Mouse (Mus musculus) lung, embryonic 16.5 days (tissue): ENCODE results near the gene Trove2. TPM values are rescaled to one million over a fixed set of nuclear protein-coding genes. Genes with fewer than 3 reads are reported as not detected.

ENCODE experiments used
- polyA plus RNA-seq: library from polyadenylated mRNA; unstranded; fragments of >200 nt; fragmentation: Nextera tagmentation; extraction: Ambion mirVana; gene quantifications from 2 replicates; pipeline ENCODE4 v1.2.1, GENCODE M21; 2015

Trove2 gene
- polyA plus RNA-seq, 1 experiment from 2014 or later: 20.3 TPM

Other genes starting within 250 kb of the Trove2 start
- 0.31 and 0.35 TPM in 2 replicates for gene B3galt2, start 136.4 kb downstream of the Trove2 start, polyA plus RNA-seq
- 10.4 and 13.0 TPM in 2 replicates for gene Cdc73, start 74.2 kb downstream of the Trove2 start, polyA plus RNA-seq
- gene Glrx2, start 60.7 kb downstream of the Trove2 start, polyA plus RNA-seq: 74.1 and 88.8 TPM in 2 replicates
- 81.7 and 89.3 TPM in 2 replicates for gene Uchl5, start 204 bp upstream of the Trove2 start, polyA plus RNA-seq
- gene Rgs2, start 227.1 kb upstream of the Trove2 start, polyA plus RNA-seq: 183 and 208 TPM in 2 replicates